Mouse (Mus musculus): ENCODE results near the gene Vps33b.

The Vps33b gene

DNA sequence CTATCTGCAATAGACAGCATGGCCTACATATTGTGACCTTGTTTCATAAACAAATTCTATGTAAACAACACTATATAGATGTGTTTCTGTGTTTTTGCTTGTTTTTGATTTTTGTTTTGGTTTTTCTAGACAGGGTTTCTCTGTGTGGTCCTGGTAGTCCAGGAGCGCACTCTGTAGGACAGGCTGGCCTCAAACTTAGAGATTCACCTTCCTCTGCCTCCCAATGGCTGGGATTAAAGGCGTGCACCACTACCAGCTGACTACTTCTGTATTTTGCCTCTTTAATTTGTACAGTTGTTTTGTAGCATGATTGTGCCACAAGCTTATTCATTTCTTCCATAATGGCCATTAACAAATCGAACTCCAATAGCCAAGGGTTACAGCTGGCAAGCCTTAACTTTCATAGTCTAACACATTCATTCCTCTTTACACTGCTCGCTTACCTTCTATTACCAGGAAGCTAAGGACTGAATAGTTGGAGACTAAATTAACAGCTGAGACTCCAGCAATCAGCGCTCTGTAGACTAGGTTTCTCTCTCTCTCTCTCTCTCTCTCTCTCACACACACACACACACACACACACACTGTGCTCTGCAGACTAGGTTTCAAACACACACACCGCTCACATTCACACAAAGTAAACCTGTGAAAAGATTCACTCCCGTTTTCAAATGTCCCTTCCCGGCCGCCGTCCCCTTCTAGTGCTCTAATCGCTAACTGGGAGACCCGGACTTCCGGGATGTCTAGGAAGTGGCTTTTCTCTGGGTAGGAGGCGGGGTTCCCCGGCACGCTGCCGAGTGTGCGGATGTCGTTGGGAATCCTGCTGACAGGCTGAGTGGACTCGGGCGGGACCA, at the start of gene Vps33b:
Gene Vps33b (plus strand): TSS at position 753 of the 854 bp plus-strand sequence.
- DNase-seq = peak; percentile 94

- no peak for DNase-seq
Measured at GRCm38 (mm10) chr7:80220237-80220797, 49.1 kb upstream of the Vps33b start.

DNA sequence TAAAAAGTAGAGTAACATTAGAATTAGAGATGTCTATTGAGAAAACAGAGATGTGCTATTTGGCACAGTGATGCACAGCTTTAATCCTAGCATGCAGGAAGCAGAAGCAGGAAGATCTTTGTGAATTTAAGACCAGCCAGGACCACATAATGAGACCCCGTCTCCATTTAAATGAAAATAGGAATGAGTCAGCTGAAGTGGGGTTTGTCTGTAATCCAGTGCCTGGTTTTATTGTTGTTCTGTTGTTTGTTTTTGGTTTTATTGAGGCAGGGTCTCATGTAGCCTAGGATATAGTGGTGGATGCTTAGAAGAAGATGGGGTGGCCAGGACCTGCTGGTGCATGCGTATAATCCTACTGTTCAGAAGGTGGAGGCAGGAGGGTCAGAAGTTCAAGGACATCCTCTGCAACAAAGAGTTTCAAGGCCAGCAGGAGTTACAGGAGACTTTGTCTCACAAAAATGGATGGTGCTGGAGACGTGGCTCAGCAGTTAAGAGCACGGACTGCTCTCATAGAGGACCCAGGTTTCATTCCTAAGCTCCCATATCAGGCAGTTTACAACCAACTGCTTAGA, 48.2 kb upstream of the Vps33b start:
- DNase-seq = no peak

DNA sequence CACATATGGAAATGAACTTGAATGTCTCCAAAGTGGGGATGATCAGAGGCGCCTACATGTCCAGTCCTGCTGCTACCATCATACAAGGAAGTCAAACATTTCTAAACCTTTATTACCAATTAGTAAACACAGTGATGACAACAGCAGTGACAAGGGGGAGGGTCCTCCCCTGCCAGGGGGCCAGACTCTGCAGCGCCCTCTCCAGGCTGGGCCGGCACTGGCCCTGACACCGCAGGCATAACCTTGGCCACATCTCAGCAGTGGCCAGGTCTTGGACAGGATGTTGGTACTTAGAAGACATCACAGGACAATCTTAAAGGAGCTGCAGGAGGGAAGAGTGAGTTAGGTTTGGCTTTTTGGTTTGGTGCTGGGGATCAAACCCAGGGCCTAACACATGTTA, 42.4 kb upstream of the Vps33b start:
- no peak for DNase-seq

DNA sequence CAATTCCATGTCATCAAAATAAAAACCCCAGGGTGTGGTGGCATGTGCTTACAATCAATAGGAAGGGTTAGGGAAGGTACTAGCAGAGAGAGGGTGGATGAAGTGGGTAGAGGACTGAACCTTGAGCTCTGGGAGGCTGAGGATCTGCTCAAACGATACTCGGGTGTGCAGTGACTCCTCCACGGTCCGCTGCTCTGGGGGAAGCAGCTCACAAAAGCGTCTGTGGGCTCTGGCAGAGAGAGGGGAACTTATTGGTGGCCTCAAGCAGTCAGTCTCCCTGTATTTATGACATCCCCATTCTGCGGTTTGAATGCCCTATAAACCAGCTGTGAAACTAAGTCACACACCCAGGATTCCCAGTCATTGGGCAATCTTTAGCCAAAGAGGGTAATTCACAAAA, 39.3 kb upstream of the Vps33b start:
- peak; percentile 37 for DNase-seq

GRCm38 (mm10) chr7:80231971-80232488, 37.4 kb upstream of the Vps33b start:
- DNase-seq = peak; percentile 82

GRCm38 (mm10) chr7:80232489-80233029, 36.9 kb upstream of the Vps33b start, which contains the start of the genes Cib1 and Gdpgp1:
Cib1 (minus strand) TSS chr7:80232813.
Gdpgp1 (plus strand) TSS chr7:80232865.
- DNase-seq = peak; percentile 97

GRCm38 (mm10) chr7:80233799-80234198, 35.6 kb upstream of the Vps33b start:
- DNase-seq = no peak

- DNase-seq = no peak
Measured at GRCm38 (mm10) chr7:80238542-80238941, 30.9 kb upstream of the Vps33b start.

DNA sequence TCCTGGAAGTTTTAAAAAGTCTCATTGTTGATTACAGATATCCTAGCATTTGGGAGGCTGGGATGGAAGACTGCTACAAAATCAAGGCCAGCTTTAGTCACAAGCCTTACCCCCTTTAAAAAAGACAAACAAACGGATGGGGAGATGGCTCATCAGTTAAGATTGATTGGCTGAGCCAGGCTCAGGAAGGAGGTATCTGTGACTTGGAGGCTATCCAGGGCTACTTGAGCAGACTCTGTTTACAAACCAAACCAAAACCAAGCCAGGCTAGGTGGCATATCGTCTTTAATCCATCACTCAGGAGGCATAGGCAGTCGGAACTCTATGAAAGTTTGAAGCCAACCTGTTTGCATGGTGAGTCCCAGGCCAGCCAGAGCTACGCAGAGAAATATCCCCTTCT, 27.8 kb upstream of the Vps33b start:
- no peak for DNase-seq

- no peak for DNase-seq
Measured at GRCm38 (mm10) chr7:80244851-80245250, 24.6 kb upstream of the Vps33b start.

DNA sequence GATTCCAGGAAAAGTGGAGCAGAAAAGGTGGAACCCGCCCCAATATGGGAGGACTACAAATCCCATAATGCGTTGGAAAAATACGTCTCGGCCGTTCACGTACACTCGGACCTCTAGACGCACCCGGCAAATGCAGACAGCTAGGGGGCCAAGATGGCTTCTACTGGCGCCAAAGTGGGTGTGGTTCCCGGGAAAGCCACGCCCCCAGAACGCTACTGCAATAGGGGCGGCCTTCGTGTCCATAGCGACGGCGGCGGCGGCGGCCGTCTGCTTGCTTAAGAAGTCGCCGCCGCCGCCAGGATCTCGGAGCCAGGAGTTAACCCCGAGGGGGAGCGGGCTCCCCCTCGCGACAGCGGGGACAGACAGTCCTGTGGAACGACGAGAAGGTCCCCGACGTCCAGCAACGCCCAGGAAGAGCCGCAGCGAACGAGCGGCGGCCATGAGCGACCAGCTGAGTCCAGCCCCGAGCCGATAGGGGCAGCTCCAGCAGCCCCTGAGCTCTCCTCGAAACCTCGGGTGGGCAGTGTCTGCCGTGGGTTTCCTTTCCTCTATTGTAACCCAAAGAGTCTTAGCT, 23.2 kb upstream of the Vps33b start, which contains the start of gene Ttll13:
Gene Ttll13 (plus strand): TSS at position 229 of the 574 bp plus-strand sequence.
- DNase-seq = peak; percentile 98

- no peak for DNase-seq
Measured at GRCm38 (mm10) chr7:80246859-80247258, 22.6 kb upstream of the Vps33b start.

DNA sequence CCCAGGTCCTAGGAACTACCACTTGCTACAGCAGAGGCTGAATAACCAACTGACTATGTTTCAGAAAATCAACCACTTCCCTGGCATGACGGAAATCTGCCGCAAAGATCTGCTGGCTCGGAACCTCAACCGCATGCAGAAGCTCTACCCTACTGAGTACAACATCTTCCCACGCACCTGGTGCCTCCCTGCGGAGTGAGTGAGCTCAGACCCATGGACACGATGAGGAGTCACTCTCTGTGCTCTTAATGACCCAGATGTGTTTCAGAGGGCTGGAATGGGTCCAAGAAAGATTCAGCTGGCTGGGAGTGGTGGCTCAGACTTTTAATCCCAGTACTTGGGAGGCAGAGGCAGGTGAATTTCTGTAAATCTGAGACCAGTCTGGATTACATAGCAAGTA, 17.0 kb upstream of the Vps33b start:
- no peak for DNase-seq

DNA sequence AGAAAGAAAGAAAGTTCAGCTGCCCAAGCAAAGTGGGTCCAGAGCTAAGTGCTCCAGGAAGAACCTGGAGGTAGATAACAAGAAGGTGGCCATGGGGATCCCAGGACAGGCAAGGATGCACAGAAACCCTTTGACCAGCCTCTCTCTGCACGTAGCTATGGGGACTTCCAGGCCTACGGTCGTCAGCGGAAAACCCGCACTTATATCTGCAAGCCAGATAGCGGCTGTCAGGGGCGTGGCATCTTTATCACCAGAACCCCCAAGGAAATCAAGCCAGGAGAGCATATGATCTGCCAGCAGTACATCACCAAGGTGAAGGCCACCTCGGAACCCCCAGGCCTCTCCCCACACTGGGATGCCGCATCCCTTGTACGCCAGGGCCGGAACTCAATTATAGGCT, 16.6 kb upstream of the Vps33b start:
- DNase-seq = no peak

GRCm38 (mm10) chr7:80255981-80256380, 13.5 kb upstream of the Vps33b start:
- no peak for DNase-seq

GRCm38 (mm10) chr7:80257706-80258105, 11.7 kb upstream of the Vps33b start:
- DNase-seq = no peak

- DNase-seq = peak; percentile 85
Measured at GRCm38 (mm10) chr7:80260625-80261371, 8.7 kb upstream of the Vps33b start, which contains the start of gene Ngrn. Ngrn (plus strand) TSS chr7:80261215.

- no peak for DNase-seq
Measured at GRCm38 (mm10) chr7:80261372-80261990, 8.0 kb upstream of the Vps33b start.

GRCm38 (mm10) chr7:80264606-80265005, 4.8 kb upstream of the Vps33b start:
- DNase-seq = no peak

GRCm38 (mm10) chr7:80267764-80268163, 1.7 kb upstream of the Vps33b start:
- DNase-seq = no peak
